Mouse (Mus musculus) granulocyte monocyte progenitor cell, adult 5-6 weeks (primary cell): ENCODE measurements around the gene Ahdc1. TPM values are rescaled to one million over a fixed set of nuclear protein-coding genes. Genes with fewer than 3 reads are reported as not detected.

Experiments used
- ATAC-seq: replicated peaks from 2 replicates; pipeline ENCODE4 v1.8.0; 2016; ENCODE audit warnings: mild to moderate bottlenecking, moderate TSS enrichment, inconsistent platforms; ENCODE audit not compliant: poor library complexity, severe bottlenecking
- total RNA-seq, 2 experiments: library from RNA; stranded (forward) in 1 of 2; stranded (reverse) in 1 of 2; fragments of 200-712, 200-1000 nt in 1 of 2; fragments of >200 nt in 1 of 2; fragmentation: Nextera tagmentation in 1 of 2; gene quantifications; 2 replicates each; pipeline ENCODE4 v1.2.3; 2014 to 2017

The Ahdc1 gene
- total RNA-seq, 2 experiments from 2014 or later = 0.93 to 1.3 TPM

- no peak for ATAC-seq
Measured at GRCm38 (mm10) chr4:133070388-133070787, 59.3 kb downstream of the Ahdc1 start.

- ATAC-seq = no peak
Measured at GRCm38 (mm10) chr4:133070821-133071372, 59.8 kb downstream of the Ahdc1 start.

DNA sequence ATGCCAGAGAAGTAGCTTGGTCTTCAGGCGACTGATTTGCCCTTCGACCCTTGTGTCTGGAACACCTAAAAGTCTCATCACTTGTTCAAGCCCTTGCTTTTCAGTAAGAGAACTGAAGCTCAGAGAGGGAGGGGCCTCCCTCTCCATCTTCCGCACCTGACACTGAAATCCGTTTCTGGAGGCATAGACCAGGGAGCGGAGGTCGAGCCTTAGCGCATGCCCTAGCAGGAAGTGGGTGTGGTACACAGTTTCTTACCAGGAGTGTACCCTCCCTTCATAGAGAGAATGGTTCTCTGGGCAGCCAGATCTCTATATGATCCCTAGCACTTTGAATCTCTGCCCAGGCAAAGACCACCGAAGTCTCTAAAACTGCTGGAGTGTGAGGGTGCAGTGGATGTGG, 62.1 kb downstream of the Ahdc1 start:
- no peak for ATAC-seq

DNA sequence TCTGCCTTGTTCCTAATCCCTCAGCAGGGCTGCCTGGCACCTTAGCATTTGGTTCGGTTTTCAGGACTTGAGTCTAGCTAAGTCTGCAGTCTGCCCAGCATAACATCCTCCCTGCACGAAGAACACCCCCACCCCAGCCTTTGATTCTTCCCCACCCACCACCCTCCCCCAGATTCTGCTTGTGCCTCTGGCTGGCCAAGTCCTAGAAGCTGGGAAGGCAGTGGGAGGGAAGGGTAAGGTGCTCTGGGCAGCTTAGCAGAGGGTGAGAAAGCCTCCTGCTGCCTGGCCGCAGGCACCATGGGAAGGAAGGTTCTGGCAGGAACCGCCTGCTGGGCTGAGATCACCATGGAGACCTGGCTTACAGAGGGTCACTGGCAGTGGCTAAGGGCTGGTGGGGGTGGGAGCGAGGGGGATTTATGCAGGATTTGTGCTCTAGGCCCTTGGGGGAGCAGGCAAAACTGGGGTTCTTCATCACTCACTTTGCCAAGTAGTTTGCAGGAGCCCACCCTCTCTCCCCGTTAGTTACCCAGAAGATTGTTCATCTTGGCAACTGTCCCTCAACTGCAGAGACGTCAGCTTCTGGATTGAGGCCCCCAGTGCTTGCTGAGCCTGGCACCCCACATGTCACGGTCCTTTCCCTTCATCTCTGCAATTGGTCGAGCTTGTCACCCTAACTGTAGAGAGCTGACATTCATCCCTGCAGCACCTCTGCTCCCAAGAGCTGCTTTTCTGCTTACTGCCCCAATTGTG, 63.2 kb downstream of the Ahdc1 start:
- no peak for ATAC-seq

DNA sequence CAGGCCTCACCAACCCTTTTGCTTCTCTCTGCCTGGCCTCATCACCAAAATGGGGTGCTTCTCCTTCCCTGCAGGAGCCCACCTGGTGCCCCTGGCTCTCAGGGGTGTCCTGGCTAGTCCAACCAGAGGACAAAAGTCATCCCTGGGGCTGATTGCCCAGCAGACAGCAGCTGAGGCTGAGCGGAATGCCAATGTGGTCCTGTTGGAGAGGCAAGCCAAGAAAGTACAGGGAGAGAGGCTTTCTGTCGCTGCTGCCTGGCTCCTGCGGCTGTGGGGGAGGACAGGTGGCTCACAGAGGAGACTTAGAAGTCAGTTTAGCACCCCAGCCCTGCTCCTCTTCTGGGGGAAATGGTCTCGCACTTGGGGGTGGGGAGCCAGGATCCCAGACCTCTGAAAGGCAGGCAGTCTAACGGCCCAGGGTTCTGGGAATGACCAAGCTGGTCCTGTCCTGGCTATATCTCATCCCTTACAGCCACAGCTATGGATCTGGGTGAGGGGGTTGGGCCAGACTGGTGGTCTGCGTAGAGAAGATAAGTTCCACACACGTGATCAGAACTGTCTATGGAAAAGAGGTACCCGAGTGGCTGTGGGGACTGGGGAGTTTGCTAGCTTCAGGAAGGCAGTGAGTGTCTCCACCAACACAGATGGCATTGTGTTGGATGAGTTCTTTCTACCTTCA, 64.0 kb downstream of the Ahdc1 start:
- ATAC-seq = no peak

- ATAC-seq = no peak
Measured at GRCm38 (mm10) chr4:133078947-133079346, 67.9 kb downstream of the Ahdc1 start.

DNA sequence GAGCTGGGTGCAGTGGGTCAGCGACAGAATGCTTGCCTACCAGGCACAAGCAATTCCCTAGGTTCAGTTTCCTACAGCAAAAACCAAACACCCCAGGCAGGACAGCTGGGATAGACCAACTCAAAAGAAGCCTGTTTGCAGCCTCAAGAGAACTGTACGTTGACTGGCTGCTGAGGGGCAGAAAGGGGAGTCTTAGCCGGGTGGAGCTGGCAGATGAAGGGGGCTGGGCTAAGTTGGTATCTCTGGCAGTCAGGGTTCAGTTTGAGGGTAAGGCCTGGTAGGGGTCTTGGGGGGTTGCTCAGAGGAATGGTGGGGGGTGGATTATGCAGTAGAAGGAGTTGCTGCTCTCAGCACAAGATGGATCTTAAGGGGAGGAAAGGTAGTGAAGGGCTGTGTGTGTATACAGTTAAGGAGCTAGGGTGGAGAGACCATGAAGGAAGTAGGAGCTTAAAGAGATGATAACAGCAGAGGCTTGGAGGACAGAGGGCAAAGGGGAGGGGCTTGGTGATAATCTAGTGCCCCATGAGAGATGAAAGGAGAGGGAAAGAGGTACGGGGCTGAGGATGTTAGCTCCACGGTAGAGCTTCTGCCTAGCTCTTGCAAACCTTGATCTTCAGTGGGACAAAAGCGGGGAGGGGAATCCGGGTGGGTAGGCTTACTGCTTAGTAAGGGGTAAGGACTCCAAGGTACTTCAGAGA, 68.5 kb downstream of the Ahdc1 start:
- no peak for ATAC-seq

- no peak for ATAC-seq
Measured at GRCm38 (mm10) chr4:133080862-133081261, 69.8 kb downstream of the Ahdc1 start.

- ATAC-seq = no peak
Measured at GRCm38 (mm10) chr4:133082216-133082773, 71.2 kb downstream of the Ahdc1 start.

DNA sequence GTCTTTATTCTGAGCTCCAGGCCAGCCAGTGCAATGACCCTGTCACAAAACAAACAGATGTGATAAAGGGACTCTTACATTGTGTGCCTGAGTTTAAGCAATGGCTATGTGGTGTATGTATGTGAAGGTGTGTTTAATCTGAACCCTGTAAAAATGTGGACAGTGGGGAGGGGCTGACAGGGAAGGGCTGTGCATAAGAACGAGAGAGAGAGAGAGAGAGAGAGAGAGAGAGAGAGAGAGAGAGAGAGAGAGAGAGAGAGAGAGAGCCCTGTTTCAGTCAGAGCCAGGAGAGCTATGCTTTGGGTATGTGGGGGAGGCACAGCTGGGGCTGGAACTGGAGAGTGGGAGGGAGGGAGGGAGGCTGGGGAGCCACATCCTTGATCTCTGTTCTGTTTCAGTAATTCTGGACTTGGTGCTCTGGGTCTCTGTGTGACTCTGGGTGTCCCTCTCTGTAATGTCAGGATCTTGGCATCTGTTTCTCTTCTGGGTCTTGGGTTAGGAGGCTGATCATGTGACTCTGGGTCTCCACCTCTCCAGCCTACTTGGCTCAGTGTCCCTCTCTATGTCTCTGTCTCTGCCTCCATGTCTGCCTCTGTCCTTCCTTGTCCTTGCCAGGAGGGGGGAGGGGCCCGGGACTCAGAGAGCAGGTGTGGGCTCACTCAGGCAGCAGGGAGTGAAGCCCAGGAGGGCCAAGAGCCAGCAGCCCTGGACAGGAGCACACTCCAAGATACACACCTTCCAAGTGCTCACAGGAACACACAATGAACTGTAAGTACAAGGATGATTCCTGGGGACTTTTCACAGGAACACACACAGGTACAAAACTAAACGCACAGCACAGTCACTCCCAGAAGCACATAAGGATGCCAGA, 73.2 kb downstream of the Ahdc1 start:
- no peak for ATAC-seq

GRCm38 (mm10) chr4:133085011-133085782, 74.1 kb downstream of the Ahdc1 start:
- ATAC-seq = peak; percentile 57

DNA sequence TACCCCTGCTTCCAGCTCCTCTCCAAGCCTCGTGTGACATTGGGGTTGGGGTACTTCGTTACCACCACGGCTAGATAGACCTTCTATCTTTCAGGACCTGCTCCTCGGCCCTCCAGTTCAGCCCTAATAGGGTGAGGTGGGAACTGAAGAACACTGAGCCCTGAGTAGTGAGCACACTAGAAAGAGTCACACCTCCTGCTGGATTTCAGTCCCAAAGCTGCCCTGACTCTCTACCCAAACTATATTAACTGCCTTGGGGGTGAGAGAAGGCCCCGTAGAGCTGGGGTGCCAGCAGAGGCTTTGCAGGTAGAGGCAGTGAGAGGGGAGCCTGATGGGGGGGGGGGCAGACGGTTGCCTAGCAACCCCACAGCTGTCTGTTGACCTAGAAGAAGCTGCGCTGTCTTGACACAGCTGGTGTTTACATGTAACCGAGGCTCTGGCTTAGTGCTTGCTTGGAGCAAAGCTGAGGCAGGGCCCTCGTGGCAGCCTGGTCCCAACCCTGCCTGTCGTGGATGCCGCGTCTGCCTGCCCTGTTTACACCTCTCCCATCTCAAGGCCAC, 74.8 kb downstream of the Ahdc1 start:
- no peak for ATAC-seq

DNA sequence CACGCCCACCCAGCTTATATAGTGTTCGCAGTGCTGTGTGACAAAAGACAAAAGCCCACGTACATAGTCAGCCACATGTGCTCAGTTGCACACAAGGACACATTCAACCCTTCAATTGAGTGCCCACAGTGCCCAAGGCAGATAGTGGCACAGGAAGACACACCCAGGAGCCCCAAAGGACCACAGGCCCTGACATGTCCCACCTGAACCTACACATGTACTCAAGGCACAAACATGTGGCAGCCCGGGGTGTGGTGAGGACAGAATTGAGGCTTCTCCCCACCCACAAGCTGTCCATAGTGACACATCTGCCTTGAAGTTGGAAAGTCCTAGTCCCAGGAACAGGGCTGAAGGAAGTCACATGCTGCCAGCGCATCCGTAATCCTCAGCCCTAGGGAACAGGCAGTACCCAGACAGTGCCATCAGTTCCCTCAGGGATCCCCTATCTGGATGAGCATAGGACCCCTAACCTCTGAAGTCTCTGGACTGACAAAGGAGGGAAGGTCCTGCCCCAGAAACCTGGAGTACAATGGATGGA, 76.2 kb downstream of the Ahdc1 start:
- no peak for ATAC-seq

DNA sequence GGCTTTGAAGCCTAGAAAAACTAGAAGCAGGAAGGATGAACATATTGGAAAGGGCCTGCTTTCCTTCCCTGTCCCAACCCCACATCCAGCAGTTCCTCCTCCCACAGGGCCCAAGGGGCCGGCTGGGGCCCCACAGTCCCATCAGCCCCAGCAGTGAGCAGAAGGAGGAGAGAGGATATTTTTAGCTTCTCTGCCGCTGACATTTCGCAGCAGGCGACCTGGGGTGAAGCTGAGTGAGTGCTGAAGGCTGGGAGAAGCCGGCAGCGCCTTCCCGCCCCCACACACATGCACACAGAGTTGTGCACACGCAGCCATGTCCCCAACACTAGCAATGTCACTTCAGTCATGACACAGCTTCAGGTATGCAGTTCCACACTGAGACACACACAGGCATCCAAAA, 76.8 kb downstream of the Ahdc1 start:
- ATAC-seq = no peak

DNA sequence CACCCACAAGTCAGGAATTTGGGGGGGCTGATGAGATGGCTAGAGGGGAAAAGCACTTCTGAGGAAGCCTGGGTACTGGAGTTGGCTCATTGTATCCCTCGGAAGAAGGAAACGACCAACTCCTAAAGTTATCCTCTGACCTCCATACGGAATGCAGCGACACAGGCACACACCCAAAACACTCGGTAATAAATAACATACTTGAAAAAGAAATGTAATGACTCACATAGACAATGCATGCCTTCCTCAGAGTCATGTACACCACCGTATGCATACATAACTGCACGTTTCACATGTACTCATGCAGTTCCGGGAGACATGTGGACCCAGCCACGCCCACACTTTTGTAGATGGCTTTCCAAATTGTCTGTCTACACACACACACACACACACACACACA, 78.3 kb downstream of the Ahdc1 start:
- no peak for ATAC-seq

DNA sequence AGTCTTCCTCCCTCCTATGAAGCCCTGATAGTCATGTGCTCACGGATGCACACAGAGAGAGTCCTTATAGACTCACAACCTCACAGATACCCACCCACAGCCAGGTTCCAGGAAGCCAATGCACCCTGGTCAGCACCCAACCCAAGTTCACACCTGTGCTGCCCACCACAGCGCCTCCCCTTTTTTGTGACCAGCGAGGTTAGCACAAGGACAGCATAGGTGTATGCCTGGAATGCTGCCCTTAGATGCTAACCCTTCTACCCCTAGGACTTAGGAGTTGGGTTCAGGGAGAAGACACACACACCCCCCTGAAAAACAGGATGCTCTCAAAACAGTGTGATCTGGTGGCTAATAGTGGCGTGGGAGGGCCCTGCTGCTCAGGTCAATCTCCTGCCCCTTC, 78.7 kb downstream of the Ahdc1 start:
- ATAC-seq = no peak

- no peak for ATAC-seq
Measured at GRCm38 (mm10) chr4:133090276-133090719, 79.2 kb downstream of the Ahdc1 start.

DNA sequence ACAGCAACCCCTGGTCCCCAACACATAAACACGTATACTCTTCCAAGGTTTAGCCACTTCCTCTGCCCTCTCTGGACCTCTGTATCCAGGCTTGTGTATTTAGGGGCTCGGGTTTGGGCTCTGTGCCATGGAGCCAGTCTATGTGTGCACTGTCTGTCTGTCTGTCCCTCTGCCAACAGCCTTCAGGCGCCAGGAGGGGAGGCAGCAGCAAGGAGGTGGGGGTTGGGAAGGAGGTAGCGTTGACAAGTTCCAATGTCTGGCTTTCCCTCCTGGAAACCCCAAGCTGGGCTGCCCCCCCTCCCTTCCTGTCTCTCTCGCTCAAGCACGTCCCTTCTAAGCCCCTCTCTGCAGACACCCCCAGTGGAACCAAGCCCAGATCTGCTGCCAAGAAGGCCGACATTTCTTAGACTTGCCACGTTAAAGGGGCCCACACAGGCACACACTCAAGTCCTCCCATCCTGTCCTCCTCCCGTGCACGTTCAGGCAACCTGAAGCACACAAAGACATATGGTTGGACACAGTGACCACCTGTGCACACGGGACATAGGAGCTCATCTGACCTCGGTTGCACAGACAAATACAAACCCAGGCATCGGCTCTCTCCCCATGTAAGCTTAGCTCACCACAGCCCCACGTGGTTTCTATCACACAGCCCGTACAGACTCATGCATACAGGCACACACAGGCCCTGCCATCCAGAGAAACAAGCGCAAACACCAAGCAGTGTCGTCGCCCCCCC, 79.8 kb downstream of the Ahdc1 start:
- ATAC-seq = no peak
